Comparison of ENCODE assay signal across 2 mouse cellular contexts in the genomic region with DNA sequence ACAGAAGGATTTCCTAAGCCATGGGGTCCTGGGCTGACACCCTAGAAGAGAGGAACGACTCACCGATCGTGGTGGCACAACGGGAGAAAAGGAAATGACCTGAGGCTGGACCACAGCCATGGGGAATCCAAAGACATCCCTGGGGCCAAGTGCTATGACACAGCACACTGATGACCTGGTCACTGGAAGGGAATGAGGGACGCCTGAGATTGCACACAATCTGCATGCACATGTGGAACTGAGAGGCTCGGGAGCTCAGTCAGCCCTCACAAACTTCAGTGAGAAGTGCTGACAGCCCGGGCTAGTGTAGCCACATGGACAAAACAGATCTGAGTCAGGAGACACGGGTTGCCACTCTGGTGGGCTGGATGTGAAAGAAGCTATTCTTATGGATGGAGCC.
TF ChIP-seq lines count a peak whose summit lies in the region.

No protein-coding gene starts in this region.

TF ChIP-seq in CH12.LX, 34 proteins besides CTCF, POLR2A, EP300 and RAD21 (continued from another document):
- TF ChIP-seq GABPA (IDR thresholded peaks at IDR 0.05; ENCODE audit: insufficient replicate concordance, low read depth, low read length) (no peak), ELF1 (IDR thresholded peaks at IDR 0.05; ENCODE audit: low read depth, low read length) (no peak), ETS1 (conservative IDR thresholded peaks at IDR 0.05; ENCODE audit: low read depth, low read length) (no peak), UBTF (IDR thresholded peaks at IDR 0.05; ENCODE audit: low read depth, low read length) (no peak), MAZ (IDR thresholded peaks at IDR 0.05; ENCODE audit: low read depth, low read length) (no peak), TCF12 (IDR thresholded peaks at IDR 0.05; ENCODE audit: low read depth, low read length) (no peak), MEF2A (IDR thresholded peaks at IDR 0.05; ENCODE audit: borderline replicate concordance, low read depth, low read length) (no peak), MYC (IDR thresholded peaks at IDR 0.05; ENCODE audit: low read depth, low read length) (no peak), USF2 (conservative IDR thresholded peaks at IDR 0.05; ENCODE audit: low read depth, low read length) (no peak), RCOR1 (conservative IDR thresholded peaks at IDR 0.05; ENCODE audit: low read depth, low read length) (no peak), ZMIZ1 (IDR thresholded peaks at IDR 0.05; ENCODE audit: low read depth, low read length) (no peak), POLR2AphosphoS2 (IDR thresholded peaks at IDR 0.05; ENCODE audit: low read depth, low read length) (no peak), ZNF384 (IDR thresholded peaks at IDR 0.05; ENCODE audit: low read depth, low read length) (no peak), TBP (conservative IDR thresholded peaks at IDR 0.05; ENCODE audit: low read depth, low read length) (no peak), MAX (IDR thresholded peaks at IDR 0.05; ENCODE audit: low read length) (no peak), USF1 (IDR thresholded peaks at IDR 0.05; ENCODE audit: low read depth, low read length) (no peak)

TF ChIP-seq in myocyte, 11 proteins besides CTCF, POLR2A, EP300 and RAD21 (continued from another document):
- TF ChIP-seq MAX (IDR thresholded peaks at IDR 0.05; ENCODE audit: low read depth) = no peak
- no peak for TF ChIP-seq CEBPB (IDR thresholded peaks at IDR 0.05; ENCODE audit: insufficient read depth, poor library complexity, severe bottlenecking)
- TF ChIP-seq REST (IDR thresholded peaks at IDR 0.05; ENCODE audit: insufficient read depth, insufficient read length) = no peak
- TF ChIP-seq E2F4 (IDR thresholded peaks at IDR 0.05; ENCODE audit: insufficient read depth) = no peak
- TF ChIP-seq TCF12 (IDR thresholded peaks at IDR 0.05; ENCODE audit: insufficient read depth, poor library complexity, severe bottlenecking) = no peak
- TF ChIP-seq USF1 (IDR thresholded peaks at IDR 0.05; ENCODE audit: low read depth) = no peak
- TF ChIP-seq MYOG (IDR thresholded peaks at IDR 0.05; ENCODE audit: control insufficient read depth in 1 of 3, insufficient read depth in 1 of 3, insufficient read length in 2 of 3, low read depth in 2 of 3) = no peak
- no peak for TF ChIP-seq MYOD1 (IDR thresholded peaks at IDR 0.05; ENCODE audit: control insufficient read depth in 1 of 3, insufficient read length in 2 of 3, low read depth in 2 of 3)
TF ChIP-seq in myocyte: peak in this region for 0.
